Mouse (Mus musculus) embryonic fibroblast, embryonic 13.5 days (primary cell): ENCODE data around the gene Nfic. TPM values are rescaled to one million over a fixed set of nuclear protein-coding genes. Genes with fewer than 3 reads are reported as not detected.

Experiments used
- H3K27ac ChIP-seq: 2 replicates; pipeline ENCODE4 v1.5.1; 2012; ENCODE audit warnings: low read length, control low read depth, inconsistent platforms; ENCODE audit not compliant: insufficient read depth
- H3K4me1 ChIP-seq: 2 replicates; pipeline ENCODE4 v1.6.1; 2011; ENCODE audit warnings: low read length; ENCODE audit not compliant: control insufficient read depth, insufficient read depth
- H3K4me3 ChIP-seq: 2 replicates; pipeline ENCODE4 v1.5.1; 2011; ENCODE audit warnings: mild to moderate bottlenecking, control low read depth, low read length; ENCODE audit not compliant: insufficient read depth
- CTCF ChIP-seq: IDR thresholded peaks from 2 replicates; pipeline ENCODE4 v1.5.1; 2011; ENCODE audit warnings: mild to moderate bottlenecking, control low read depth, low read length, moderate library complexity, borderline replicate concordance; ENCODE audit not compliant: insufficient read depth
- POLR2A ChIP-seq: IDR thresholded peaks from 2 replicates; pipeline ENCODE4 v1.6.1; 2011; ENCODE audit warnings: low read depth, mild to moderate bottlenecking, control low read depth, low read length, moderate library complexity
- polyA plus RNA-seq: library from polyadenylated mRNA; stranded (reverse); fragments of >200 nt; gene quantifications from 2 replicates; pipeline ENCODE4 v1.2.4, GENCODE M21; 2011; ENCODE audit warnings: low read depth; ENCODE audit not compliant: missing spikeins, insufficient read length

Gene Nfic
- polyA plus RNA-seq, 1 experiment = 84.8 TPM

- Histone ChIP-seq H3K4me3 (no peak overlapping the region), H3K27ac (peak overlapping the region; percentile 45), H3K4me1 (peaks cover 37% of the 10 kb centered on the region)
- TF ChIP-seq CTCF = no peak
- TF ChIP-seq POLR2A = no peak
Observed at GRCm38 (mm10) chr10:81407539-81408423, 47.7 kb downstream of the Nfic start.

- TF ChIP-seq POLR2A (no peak), CTCF (no peak)
- H3K4me3 ChIP-seq = no peak overlapping the region
- peaks cover 36% of the 10 kb centered on the region for H3K4me1 ChIP-seq
- H3K27ac ChIP-seq = peak overlapping the region; percentile 45
Observed at GRCm38 (mm10) chr10:81406504-81407440, 48.7 kb downstream of the Nfic start.

GRCm38 (mm10) chr10:81405588-81406201, 49.7 kb downstream of the Nfic start:
- no peak overlapping the region for H3K4me3 ChIP-seq
- TF ChIP-seq CTCF (peak; percentile 72; the same call in 1 of the 2 replicates), POLR2A (no peak)
- peaks cover 35% of the 10 kb centered on the region for H3K4me1 ChIP-seq
- no peak overlapping the region for H3K27ac ChIP-seq

- no peak overlapping the region for H3K27ac ChIP-seq
- H3K4me1 ChIP-seq = peaks cover 26% of the 10 kb centered on the region
- H3K4me3 ChIP-seq = no peak overlapping the region
Observed at GRCm38 (mm10) chr10:81404720-81405119, 50.7 kb downstream of the Nfic start.

GRCm38 (mm10) chr10:81404082-81404481, 51.4 kb downstream of the Nfic start:
- no peak overlapping the region for H3K27ac ChIP-seq
- no peak overlapping the region for H3K4me3 ChIP-seq
- TF ChIP-seq POLR2A (no peak), CTCF (no peak)
- H3K4me1 ChIP-seq = peaks cover 24% of the 10 kb centered on the region

More at GRCm38 (mm10) chr10:81404720-81405119, 50.7 kb downstream of the Nfic start:
- TF ChIP-seq POLR2A = no peak
- TF ChIP-seq CTCF = no peak

- Histone ChIP-seq H3K27ac (no peak overlapping the region), H3K4me3 (no peak overlapping the region), H3K4me1 (peaks cover 23% of the 10 kb centered on the region)
- TF ChIP-seq CTCF (no peak), POLR2A (no peak)
Observed at GRCm38 (mm10) chr10:81403511-81403910, 51.9 kb downstream of the Nfic start.

- Histone ChIP-seq H3K4me1 (peaks cover 15% of the 10 kb centered on the region), H3K27ac (peak overlapping the region; percentile 92), H3K4me3 (no peak overlapping the region)
- TF ChIP-seq CTCF = no peak
- no peak for TF ChIP-seq POLR2A
Observed at GRCm38 (mm10) chr10:81402227-81402765, 53.1 kb downstream of the Nfic start.

- no peak for TF ChIP-seq CTCF
- TF ChIP-seq POLR2A = peak; percentile 56
- Histone ChIP-seq H3K4me1 (peaks cover 10% of the 10 kb centered on the region; the same call in 1 of the 2 replicates), H3K4me3 (no peak overlapping the region), H3K27ac (peak overlapping the region; percentile 92)
Observed at GRCm38 (mm10) chr10:81401521-81402226, 53.8 kb downstream of the Nfic start.
